Mouse (Mus musculus) kidney, adult 9 months (tissue): ENCODE measurements around the gene Ms4a18.

Source experiments
- DNase-seq: peaks from one replicate; pipeline ENCODE4 v3.0.0; 2022

Ms4a18 gene

GRCm38 (mm10) chr19:10980210-10980609 lies 37.6 kb downstream of the Ms4a18 start:
- no peak for DNase-seq

- peak; percentile 75 for DNase-seq
Observed at GRCm38 (mm10) chr19:10979184-10980168, 38.4 kb downstream of the Ms4a18 start.

- DNase-seq: no peak
Observed at GRCm38 (mm10) chr19:10976318-10976717, 41.5 kb downstream of the Ms4a18 start.

GRCm38 (mm10) chr19:10975187-10975586 lies 42.6 kb downstream of the Ms4a18 start:
- DNase-seq: no peak

- DNase-seq: no peak
Observed at GRCm38 (mm10) chr19:10974238-10974865, 43.5 kb downstream of the Ms4a18 start, which contains the start of gene Ms4a10. Ms4a10 (minus strand) TSS chr19:10974670.

- no peak for DNase-seq
Observed at GRCm38 (mm10) chr19:10973187-10973586, 44.6 kb downstream of the Ms4a18 start.

- DNase-seq: no peak
Observed at GRCm38 (mm10) chr19:10972660-10973059, 45.2 kb downstream of the Ms4a18 start.

- DNase-seq: no peak
Observed at GRCm38 (mm10) chr19:10970457-10970856, 47.4 kb downstream of the Ms4a18 start.

GRCm38 (mm10) chr19:10968578-10968977 lies 49.3 kb downstream of the Ms4a18 start:
- DNase-seq: no peak

GRCm38 (mm10) chr19:10965721-10966120 lies 52.1 kb downstream of the Ms4a18 start:
- DNase-seq: no peak

GRCm38 (mm10) chr19:10959978-10960346 lies 57.9 kb downstream of the Ms4a18 start:
- DNase-seq: no peak

GRCm38 (mm10) chr19:10959085-10959977 lies 58.5 kb downstream of the Ms4a18 start:
- peak; percentile 77 for DNase-seq

GRCm38 (mm10) chr19:10952021-10952939 lies 65.6 kb downstream of the Ms4a18 start:
- peak; percentile 26 for DNase-seq

- DNase-seq: no peak
Observed at GRCm38 (mm10) chr19:10949558-10949957, 68.3 kb downstream of the Ms4a18 start.

GRCm38 (mm10) chr19:10949112-10949511 lies 68.7 kb downstream of the Ms4a18 start, which contains the start of gene Ccdc86:
Ccdc86 (minus strand) TSS chr19:10949266.
- DNase-seq: peak; percentile 97

- DNase-seq: no peak
Observed at GRCm38 (mm10) chr19:10948416-10948815, 69.4 kb downstream of the Ms4a18 start.

GRCm38 (mm10) chr19:10947219-10947618 lies 70.6 kb downstream of the Ms4a18 start:
- DNase-seq: no peak
